9 mouse cellular contexts compared by ENCODE assay signal in the genomic region with DNA sequence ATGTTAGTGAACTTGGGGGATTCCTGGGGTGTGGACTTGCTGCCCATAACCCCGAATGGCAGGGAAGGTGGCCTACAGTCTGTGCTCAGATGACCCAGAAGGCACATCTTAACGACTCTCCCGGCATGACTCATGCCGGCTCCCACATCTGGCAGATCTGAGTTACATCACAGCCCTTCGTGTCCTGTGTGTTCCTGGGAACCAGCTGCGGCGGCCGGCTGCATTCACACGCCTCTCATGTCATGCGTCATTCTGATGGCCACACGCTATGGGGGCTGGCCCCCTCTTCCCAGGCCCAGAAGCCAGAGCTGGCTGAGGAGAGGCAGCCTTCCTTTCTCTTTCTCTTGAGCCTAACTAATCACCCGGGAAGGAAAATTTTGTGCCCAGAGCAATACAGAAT.
DNase-seq lines count a peak whose midpoint lies in the region; ATAC-seq and TF ChIP-seq lines count a peak whose summit lies in the region.
"Had no signal": no experiment of that assay in that cellular context is flagged by ENCODE, and none has a peak within 500 bp of the region (broad histone marks: within the 10 kb centered on the region; RNA-seq: fewer than 3 reads in every experiment).

No protein-coding gene starts in this region.

- H3K27me3 ChIP-seq in kidney, adult 2 months (replicated peaks; ENCODE audit: control insufficient read depth, insufficient read depth, low read length) = no peaks in the 10 kb centered on the region
- no peaks in the 10 kb centered on the region for H3K27me3 ChIP-seq in kidney, embryonic 16.5 days (ENCODE audit: insufficient read depth, low read length)
- no peaks in the 10 kb centered on the region for H3K27me3 ChIP-seq in neural tube, embryonic 11.5 days (ENCODE audit: control insufficient read depth, insufficient read depth, low read length)

- H3K4me2 ChIP-seq in kidney, embryonic 16.5 days (replicated peaks; ENCODE audit: low read depth, low read length) = no peak overlapping the region
- H3K4me2 ChIP-seq in neural tube, embryonic 11.5 days (ENCODE audit: low read depth) = no peak overlapping the region

- 48% methylated on average over 12 of the region's 12 CpGs for WGBS in kidney, adult 2 months
- 19% methylated on average over 12 of the region's 12 CpGs for WGBS in kidney, embryonic 16.5 days
- WGBS in neural tube, embryonic 11.5 days = 54% methylated on average over 12 of the region's 12 CpGs

- peak overlapping the region; percentile 2 for H3K27ac ChIP-seq in kidney, adult 2 months (ENCODE audit: insufficient read depth, low read depth, low read length)
- H3K27ac ChIP-seq in kidney, embryonic 16.5 days (ENCODE audit: low read length) = peak overlapping the region; percentile 2; the same call in 1 of the 2 replicates
- 0 out of 2 replicates have a peak overlapping the region, but pooled peaks have one; percentile 29 for H3K27ac ChIP-seq in neural tube, embryonic 11.5 days (ENCODE audit: low read depth, low read length)

- peak; percentile 59; the same call in 1 of the 2 replicates for ATAC-seq in kidney, embryonic 16.5 days (ENCODE audit: low FRiP score, low TSS enrichment)
- no peak for ATAC-seq in neural tube, embryonic 11.5 days (ENCODE audit: insufficient read depth, low FRiP score, low TSS enrichment)

- TF ChIP-seq CTCF in kidney, adult 2 months (conservative IDR thresholded peaks at IDR 0.05; ENCODE audit: insufficient read depth, insufficient read length, low read depth, low read length) = no peak

- H3K9me3 ChIP-seq in kidney, embryonic 16.5 days (ENCODE audit: low read length) = 0 out of 2 replicates have a peak, but pooled peaks cover 3% of the 10 kb centered on the region
- H3K9me3 ChIP-seq in neural tube, embryonic 11.5 days (ENCODE audit: control insufficient read depth, low read length) = no peaks in the 10 kb centered on the region
- H3K9me3 ChIP-seq: G1E had no signal

- DNase-seq in kidney, adult 2 months = no peak
- DNase-seq in kidney, adult 18-20 months = no peak
- DNase-seq in adrenal gland, adult 18-20 months (ENCODE audit: low spot score in 2 of 2) = peak; percentile 41 to 42
- peak; percentile 40 to 72 for DNase-seq in gastrocnemius, postnatal 4 days (ENCODE audit: low spot score in 2 of 2)
- peak; percentile 60 for DNase-seq in neural tube, embryonic 11.5 days (ENCODE audit: low spot score)
- DNase-seq in layer of hippocampus, adult 11-12 months (ENCODE audit: low spot score) = no peak
- DNase-seq in thymus, postnatal 4 days = no peak

- no peak overlapping the region for H3K9ac ChIP-seq in kidney, embryonic 16.5 days (replicated peaks; ENCODE audit: low read length)
- H3K9ac ChIP-seq in neural tube, embryonic 11.5 days (ENCODE audit: low read length) = no peak overlapping the region

- no peak overlapping the region for H3K4me3 ChIP-seq in kidney, adult 2 months (ENCODE audit: insufficient read depth, low read depth, low read length)
- no peak overlapping the region for H3K4me3 ChIP-seq in kidney, embryonic 16.5 days (ENCODE audit: low read length)
- H3K4me3 ChIP-seq in neural tube, embryonic 11.5 days (ENCODE audit: low read depth, low read length) = no peak overlapping the region

- TF ChIP-seq POLR2A in kidney, adult 2 months (IDR thresholded peaks at IDR 0.05; ENCODE audit: low read depth, low read length) = no peak

- peaks cover 33% of the 10 kb centered on the region for H3K4me1 ChIP-seq in kidney, adult 2 months (ENCODE audit: control insufficient read depth, insufficient read depth, low read length)
- H3K4me1 ChIP-seq in kidney, embryonic 16.5 days (ENCODE audit: insufficient read depth, low read length) = peaks cover 28% of the 10 kb centered on the region
- peaks cover 5% of the 10 kb centered on the region; the same call in 1 of the 2 replicates for H3K4me1 ChIP-seq in neural tube, embryonic 11.5 days (ENCODE audit: control insufficient read depth, insufficient read depth, low read length)

- H3K36me3 ChIP-seq in kidney, adult 2 months (ENCODE audit: control insufficient read depth, insufficient read depth, low read length) = no peaks in the 10 kb centered on the region
- H3K36me3 ChIP-seq in kidney, embryonic 16.5 days (ENCODE audit: insufficient read depth, low read length) = no peaks in the 10 kb centered on the region
- H3K36me3 ChIP-seq in neural tube, embryonic 11.5 days (ENCODE audit: control insufficient read depth, insufficient read depth, low read length) = no peaks in the 10 kb centered on the region

Comparison
In these comparisons a context has a peak if more than half of its experiments do, and no peak if none do; other contexts are left out.
1. DNase-seq: peak in adrenal gland, adult 18-20 months (2 of 2), gastrocnemius, postnatal 4 days (2 of 2) and neural tube, embryonic 11.5 days (single experiment); none in kidney, adult 2 months (single experiment), kidney, adult 18-20 months (single experiment), layer of hippocampus, adult 11-12 months (single experiment) and thymus, postnatal 4 days (single experiment).
2. Peak in every context shown above with its lines, with median percentiles within 50 percentile points of each other: H3K27ac ChIP-seq.